Mouse (Mus musculus): Measurements from ENCODE around the gene Hacd3. TPM values are rescaled to one million over a fixed set of nuclear protein-coding genes. Genes with fewer than 3 reads are reported as not detected.
A peak's percentile ranks its signal among the peaks of the same experiment; 100 is the strongest.
"Not testable (repeated sequence)": the region's sequence is repeated elsewhere in the genome, so short reads cannot be mapped to it uniquely, and the experiment has no call there.

Gene Hacd3
- total RNA-seq (2021): 10 to 100 TPM; 18.2 to 20.1 TPM
- long read RNA-seq, experiment 1, transcript Hacd3-201 (11 exons, 2,709 nt): major isoform, 32 of 34 reads
- long read RNA-seq, experiment 1, partial matches to known transcripts: 0 of 34 reads
- long read RNA-seq, experiment 1, other reads (novel, unspliced or antisense): 2 of 34 reads
- long read RNA-seq, experiment 2, transcript Hacd3-201 (11 exons, 2,709 nt): major isoform, 17 of 23 reads
- long read RNA-seq, experiment 2, partial matches to known transcripts: 3 of 23 reads
- long read RNA-seq, experiment 2, other reads (novel, unspliced or antisense): 3 of 23 reads

DNA sequence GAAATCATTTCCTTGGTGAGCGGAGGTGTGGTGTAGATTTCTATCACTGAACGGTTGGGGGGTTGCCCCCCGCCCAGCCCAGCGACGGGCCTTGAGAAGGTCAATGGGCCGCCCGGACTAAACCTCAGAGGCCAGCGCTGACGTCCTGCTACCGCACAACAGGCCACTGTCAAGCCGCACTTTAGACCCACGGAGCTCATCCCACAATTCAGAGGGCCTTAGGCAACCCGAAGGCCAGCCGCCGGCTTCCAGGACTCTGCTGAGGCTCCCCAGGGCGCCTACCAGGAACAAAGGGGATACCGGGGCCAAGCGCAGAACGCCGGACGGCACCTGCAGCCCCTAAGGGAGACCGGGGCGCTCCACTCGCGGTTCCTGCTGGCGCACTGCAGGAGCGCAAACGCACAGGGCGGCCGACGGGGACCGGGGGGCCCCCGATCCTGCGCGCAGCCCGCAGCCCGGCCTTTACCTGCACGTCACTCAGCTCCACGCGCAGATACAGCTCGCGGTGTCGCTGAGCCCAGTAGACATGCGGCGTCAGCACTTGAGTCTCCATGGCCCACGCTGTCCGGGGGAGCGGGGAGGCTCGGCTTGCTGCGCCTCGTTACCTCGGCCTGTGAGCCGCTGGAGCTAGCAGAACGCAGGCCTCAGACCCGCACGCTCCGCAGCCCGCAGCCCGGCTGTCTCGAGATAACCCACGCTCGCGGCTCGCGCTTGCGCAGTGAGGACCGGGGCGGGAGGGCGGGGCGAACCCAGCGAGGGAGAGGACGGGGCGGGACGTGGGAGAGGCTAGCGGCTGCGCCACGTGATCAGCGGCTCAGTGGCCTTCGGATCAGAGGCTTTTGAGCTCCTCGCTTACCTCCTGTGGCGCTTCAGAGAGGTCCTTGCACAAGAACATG is at the start of gene Hacd3:
Gene Hacd3, minus strand, starts transcription at position 703 of the 896 bp plus-strand sequence.
- peak; percentile 77 to 89 for DNase-seq (ENCODE audit: low spot score in 2 of 2)

DNA sequence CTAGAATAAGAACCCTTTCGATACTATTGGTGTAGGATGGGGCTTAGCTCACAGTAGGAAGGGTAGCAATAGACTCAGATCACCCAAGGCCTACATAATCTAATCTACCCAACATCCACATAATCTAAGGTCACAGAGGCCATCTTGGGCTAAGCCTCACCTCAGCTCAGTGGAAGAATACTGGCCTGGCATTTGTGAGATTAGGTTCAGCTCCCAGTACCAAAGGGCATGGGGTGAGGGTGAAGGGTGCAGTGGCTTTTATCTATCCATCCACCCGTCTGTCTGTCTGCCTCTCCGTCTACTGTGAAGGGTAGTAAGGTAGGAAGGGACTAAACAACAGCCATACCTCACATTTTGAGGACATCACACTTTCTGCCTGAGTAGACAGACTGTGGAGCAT is 49.1 kb upstream of the Hacd3 start:
- no peak for DNase-seq (ENCODE audit: low spot score in 2 of 2)

DNA sequence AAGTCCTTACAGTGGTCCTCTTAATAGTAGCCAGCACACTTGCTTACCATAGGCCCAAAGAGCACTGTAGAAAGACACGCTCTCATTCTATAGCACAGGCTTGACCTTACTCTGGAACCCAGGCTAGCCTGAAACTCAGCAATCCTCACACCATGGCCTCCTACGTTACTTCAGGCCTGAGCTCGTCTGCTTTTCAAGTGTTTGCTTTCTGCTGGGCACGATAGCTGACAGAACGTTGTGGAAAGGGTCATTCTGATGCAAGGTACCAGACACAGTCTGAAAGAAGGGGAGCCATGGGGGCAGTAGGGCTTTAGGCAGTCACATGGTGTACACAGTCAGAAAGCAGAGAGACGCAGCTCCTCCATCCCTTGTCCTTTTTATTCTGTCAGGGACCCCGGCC is 42.8 kb upstream of the Hacd3 start:
- DNase-seq (ENCODE audit: low spot score in 2 of 2): no peak

DNA sequence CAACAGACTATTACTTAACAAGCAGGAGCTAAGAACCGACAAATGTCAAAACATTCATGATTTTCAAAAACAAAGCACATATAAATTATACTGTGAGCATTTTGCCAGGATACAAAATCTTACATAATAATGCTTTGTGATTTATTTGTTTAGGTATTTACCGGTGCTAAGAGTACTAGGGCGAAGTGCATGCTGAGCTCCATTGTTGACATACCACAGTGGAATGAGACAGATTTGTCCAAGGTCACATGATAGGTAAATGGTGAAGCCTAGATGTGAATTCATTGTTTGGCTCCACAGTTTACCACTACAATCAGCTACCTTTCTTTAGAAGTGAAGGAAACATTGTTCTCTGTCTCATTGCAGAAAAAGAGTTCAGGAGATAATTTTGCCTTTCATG is 29.5 kb upstream of the Hacd3 start:
- no peak for DNase-seq (ENCODE audit: low spot score in 2 of 2)

- no peak for DNase-seq (ENCODE audit: low spot score in 2 of 2)
Observed at GRCm38 (mm10) chr9:65049422-65049821, 27.9 kb upstream of the Hacd3 start.

DNA sequence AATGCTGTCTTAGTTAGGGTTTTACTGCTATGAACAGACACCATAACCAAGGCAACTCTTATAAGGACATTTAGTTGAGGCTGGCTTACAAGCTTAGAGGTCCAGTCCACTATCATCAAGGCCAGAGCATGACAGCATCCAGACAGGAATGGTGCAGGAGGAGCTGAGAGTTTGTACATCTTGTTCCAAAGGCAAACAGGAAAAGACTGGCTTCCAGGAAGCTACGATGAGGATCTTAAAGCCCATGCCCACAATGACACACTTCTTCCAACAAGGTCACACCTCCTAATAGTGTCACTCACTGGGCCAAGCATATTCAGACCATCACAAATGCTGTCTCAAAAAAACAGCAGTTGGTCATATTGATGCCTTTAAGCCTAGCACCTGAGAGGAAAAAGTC is 25.5 kb upstream of the Hacd3 start:
- DNase-seq (ENCODE audit: low spot score in 2 of 2): no peak

DNA sequence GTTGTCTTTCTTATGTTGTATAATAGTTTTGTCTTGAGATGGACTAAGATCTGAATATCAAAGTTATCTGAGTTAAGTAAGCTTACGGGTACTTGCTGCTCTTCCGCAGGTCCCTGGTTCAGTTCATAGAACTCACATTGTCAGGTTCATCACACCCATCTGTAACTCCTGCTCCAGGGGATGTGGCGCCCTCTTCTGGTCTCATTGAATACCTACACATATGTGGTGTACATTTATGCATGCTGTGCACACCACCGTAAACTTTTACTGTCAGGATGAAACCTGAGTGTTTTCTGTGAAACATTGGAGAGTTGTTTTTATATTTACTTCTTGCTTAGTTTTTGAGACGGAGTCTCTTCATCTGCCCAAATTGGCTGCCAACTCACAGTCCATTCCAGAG is 19.9 kb upstream of the Hacd3 start:
- no peak for DNase-seq (ENCODE audit: low spot score in 2 of 2)

DNA sequence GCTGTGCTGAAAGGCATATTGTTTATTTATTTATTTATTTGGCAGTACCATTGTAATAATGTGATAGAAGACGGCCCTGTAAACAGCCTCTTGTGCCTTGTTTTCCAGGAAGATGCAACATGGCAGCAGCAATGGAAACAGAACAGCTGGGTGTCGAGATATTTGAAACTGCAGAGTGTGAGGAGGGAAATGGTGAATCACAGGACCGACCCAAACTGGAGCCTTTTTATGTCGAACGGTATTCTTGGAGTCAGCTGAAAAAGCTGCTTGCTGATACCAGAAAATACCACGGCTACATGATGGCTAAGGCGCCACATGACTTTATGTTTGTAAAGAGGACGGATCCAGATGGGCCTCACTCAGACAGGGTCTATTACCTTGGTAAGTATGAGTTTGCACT is 15.4 kb upstream of the Hacd3 start:
- no peak for DNase-seq (ENCODE audit: low spot score in 2 of 2)

DNA sequence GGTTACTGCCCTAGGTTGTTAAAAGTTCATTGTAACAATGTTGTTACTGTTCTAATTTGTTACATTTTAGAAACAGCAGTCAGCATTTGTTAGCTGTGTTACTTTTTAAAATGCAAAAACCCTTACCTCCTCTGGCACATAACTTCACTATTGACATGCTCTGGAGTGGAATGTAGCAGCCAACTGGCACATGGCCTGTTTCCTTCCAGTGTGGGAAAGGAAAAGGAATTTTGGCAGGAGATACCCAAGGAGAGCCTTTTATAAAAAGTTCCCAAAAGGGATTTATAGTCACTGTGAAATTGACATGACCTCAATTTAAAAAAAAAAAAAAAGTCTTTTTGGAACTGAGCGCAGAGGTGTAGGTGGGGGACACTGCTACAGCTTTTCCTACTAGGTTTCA is 15.0 kb upstream of the Hacd3 start:
- peak in 1 of 2 experiments; percentile 63 for DNase-seq (ENCODE audit: low spot score in 2 of 2)

DNA sequence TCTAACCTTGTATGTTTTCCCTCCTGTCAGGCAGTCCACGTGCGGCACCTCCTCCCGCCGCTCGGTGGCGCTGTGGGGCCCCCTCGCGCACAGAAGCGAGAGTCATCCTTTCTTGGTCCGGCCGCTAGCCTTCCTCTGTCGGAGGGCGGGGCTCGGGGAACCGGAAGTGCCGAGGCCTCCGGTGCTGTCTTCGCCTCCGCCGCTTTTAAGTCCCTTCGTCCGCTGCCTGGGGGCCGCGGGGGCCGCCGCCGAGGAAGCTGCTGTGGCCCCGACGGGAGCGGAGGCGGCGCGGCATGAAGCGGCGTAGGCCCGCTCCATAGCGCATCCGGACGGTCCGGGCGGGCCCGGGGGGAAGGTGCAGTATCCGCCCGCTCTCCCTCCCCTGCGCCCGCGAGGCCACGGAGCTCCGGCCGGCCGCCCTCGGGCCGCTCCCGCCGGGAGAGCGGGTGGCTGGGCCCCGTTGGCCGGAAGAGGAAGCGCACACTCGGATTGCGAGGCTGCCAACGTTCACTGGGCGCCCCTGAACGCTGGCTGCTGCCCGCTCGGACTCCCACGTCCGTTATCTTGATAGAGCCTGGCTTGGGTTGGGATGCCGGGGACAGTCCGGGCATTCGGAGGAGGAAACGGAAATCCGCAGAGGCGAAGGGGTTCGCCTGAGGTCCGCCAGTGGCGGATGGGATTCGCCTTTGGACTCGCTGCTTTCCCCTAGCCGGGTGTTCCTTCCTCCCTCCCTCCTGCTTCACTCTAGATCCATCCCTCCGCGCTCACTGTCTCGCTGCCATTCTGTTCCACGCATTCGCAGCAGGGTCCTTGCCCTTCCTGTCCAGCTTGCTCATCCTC is 11.0 kb upstream of the Hacd3 start, which contains the start of gene Dpp8:
Gene Dpp8, plus strand, starts transcription at position 146 of the 840 bp plus-strand sequence.
- peak; percentile 88 to 94 for DNase-seq (ENCODE audit: low spot score in 2 of 2)

DNA sequence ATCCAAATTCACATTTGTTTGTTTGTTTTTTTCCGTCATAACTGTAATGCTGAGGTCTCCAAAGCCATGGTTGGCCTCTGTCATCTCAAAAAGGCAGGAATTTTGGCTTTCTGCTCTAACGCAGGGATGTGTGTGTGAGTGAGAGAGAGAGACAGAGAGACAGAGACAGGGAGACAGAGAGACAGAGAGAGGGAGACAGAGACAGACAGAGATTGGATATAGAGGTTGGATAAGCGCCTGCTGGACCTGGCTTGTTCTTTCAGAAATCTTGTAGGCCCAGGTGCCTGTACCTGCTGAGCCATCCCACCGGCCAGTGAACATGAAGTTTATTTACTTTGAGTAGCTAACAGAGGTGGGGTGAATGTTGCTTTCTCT is 10.4 kb upstream of the Hacd3 start:
- no peak for DNase-seq (ENCODE audit: low spot score in 2 of 2)

GRCm38 (mm10) chr9:65031355-65031754 is 9.9 kb upstream of the Hacd3 start:
- DNase-seq (ENCODE audit: low spot score in 2 of 2): not testable (repeated sequence)

- no peak for DNase-seq (ENCODE audit: low spot score in 2 of 2)
Observed at GRCm38 (mm10) chr9:65028313-65028712, 6.8 kb upstream of the Hacd3 start.

DNA sequence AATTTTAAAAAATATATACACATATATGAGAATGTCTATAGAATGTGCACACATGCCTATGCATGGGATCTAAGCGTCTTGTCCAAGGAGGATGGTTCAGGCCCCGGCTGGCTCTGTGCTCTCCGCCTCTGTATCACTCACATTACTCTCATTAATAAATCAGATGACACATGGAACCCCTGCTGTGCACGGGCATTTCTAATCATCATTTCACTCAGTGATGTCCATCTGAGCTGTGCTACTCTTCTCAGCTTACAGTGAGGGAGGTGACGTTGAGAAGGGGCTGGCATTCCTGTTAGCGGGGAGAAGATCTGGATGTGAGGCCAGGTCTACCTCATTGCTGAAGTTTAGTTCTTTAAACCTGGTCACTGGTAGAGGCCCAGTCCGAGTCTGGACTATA is 5.7 kb upstream of the Hacd3 start:
- no peak for DNase-seq (ENCODE audit: low spot score in 2 of 2)

DNA sequence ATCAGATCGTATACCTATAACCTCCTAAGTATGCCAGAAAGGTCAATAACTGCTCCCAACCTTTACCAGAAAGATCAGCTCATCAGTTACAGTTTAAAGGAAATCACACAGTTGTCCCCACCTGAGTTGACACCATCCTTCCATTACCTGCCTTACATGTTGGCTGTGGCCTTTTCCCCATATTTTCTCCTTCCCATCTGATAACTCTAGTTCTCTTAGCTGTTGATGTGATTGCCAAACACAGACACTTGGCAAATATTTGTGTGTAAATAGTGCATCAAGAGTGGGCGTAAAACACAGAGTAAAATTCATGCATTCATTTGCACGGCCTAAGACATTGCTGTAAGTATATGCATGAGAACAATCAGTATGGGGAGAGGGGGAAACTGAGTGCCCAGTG is 2.0 kb upstream of the Hacd3 start:
- no peak for DNase-seq (ENCODE audit: low spot score in 2 of 2)

DNA sequence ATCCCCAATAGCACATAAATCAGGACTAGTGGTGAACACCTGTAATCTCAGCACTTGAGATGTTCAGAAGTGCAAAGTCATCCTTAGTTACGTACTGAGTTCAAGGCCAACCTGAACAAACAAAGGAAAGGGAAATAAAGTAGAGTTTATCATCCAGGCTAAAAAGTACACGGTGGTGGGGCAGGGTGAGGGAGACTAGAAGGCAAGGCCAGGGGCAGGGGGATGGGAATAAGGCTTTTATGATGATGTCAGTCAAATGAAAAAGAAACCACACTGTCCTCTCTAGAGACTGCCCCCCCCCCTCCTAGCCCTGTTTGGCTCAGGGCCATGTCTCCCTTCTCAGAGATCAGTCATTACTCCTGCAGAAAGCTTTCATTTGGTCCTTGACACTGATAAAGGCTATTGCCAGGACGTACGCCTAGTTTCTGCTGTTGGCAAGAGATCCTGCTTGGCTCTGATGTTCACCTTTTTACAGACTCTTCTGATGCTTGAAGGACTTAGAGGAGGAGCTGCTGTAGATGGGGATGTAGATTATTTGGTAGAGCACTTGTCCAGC is 1.2 kb upstream of the Hacd3 start:
- no peak for DNase-seq (ENCODE audit: low spot score in 2 of 2)

DNA sequence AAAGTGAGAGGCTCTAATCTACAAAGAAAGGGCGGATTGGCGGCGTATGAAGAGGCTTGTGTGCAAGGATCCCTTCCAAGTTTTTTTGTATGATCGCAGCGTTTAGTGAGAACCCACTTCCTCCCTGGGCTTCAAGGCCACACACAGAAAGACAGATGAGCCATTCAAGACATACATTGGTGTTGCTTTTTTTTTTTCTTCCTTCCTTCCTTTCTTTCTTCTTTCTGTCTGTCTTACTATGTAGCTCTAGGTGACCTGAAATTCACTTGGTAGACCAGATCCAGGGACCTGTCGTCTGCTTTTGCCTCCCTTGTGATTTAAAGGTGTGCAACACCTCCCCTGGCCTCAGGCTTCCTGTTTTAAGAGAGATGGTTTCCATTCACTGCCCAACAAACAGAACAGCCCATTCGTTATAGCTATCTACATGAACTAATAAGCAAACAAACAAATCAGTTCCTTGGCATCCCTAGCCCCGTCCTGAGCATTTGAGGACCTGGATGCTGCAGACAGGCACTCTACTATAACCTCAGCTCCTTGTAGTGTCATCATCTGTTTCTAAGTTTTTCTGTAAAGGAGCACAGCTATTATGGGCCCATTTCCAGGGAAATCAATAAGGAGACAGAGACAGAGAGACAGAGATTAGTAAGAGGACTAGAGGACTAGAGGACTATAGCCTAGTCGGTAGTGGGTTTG is 540 bp upstream of the Hacd3 start:
- no peak for DNase-seq (ENCODE audit: low spot score in 2 of 2)

- DNase-seq (ENCODE audit: low spot score in 2 of 2): no peak
Observed at GRCm38 (mm10) chr9:65020128-65020527, 1.4 kb downstream of the Hacd3 start.

DNA sequence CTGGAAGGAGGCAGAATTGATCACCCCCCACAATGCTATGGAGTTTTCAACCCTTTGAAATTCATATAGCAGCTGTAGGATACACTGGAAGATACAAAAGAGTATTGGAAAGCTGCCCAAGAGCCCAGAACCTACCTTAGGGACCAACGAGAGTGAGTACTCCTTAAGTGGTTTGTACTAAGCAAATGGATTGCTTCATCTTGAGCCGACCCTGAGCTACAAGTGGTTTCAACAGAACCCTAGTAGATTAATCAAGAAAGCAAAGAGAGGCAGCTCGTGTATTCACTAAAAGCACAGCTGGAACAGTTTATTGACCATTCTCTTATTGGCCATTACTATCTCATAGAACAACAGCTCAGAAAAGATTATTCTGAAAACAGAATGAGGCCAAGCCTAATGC is 2.3 kb downstream of the Hacd3 start:
- no peak for DNase-seq (ENCODE audit: low spot score in 2 of 2)

GRCm38 (mm10) chr9:65018588-65019121 is 2.8 kb downstream of the Hacd3 start:
- DNase-seq (ENCODE audit: low spot score in 2 of 2): no peak
